Mouse (Mus musculus): ENCODE data around the gene Emc4. TPM values are rescaled to one million over a fixed set of nuclear protein-coding genes. Genes with fewer than 3 reads are reported as not detected.

Gene Emc4
- total and polyA plus RNA-seq, 2 experiments from 2014 or later: 123 to 246 TPM

- TF ChIP-seq CTCF (IDR thresholded peaks at IDR 0.05; ENCODE audit: low read depth): no peak
- no peaks in the 10 kb centered on the region for H3K27me3 ChIP-seq (ENCODE audit: insufficient read depth, low read length)
- peak overlapping the region; percentile 89 for H3K27ac ChIP-seq
- H3K9ac ChIP-seq (replicated peaks; ENCODE audit: low read length): peak overlapping the region; percentile 72
- DNase-seq (ENCODE audit: low spot score): no peak
- H3K9me3 ChIP-seq (ENCODE audit: low read length): no peaks in the 10 kb centered on the region
- H3K4me1 ChIP-seq (ENCODE audit: insufficient read depth, low read length): peaks cover 8% of the 10 kb centered on the region; the same call in 1 of the 2 replicates
- peak overlapping the region; percentile 88 for H3K4me2 ChIP-seq (ENCODE audit: low read depth, low read length)
- WGBS: 20% methylated on average over 15 of the region's 15 CpGs
- peak; percentile 43 for ATAC-seq
- H3K36me3 ChIP-seq (ENCODE audit: insufficient read depth, low read length): peaks cover 16% of the 10 kb centered on the region
- H3K4me3 ChIP-seq (ENCODE audit: low read length): peak overlapping the region; percentile 70
Measured at GRCm38 (mm10) chr2:112367222-112367621, 605 bp downstream of the Emc4 start.

GRCm38 (mm10) chr2:112360781-112361169, 7.1 kb downstream of the Emc4 start:
- no peaks in the 10 kb centered on the region for H3K9me3 ChIP-seq (ENCODE audit: low read length)

GRCm38 (mm10) chr2:112360012-112360780, 7.6 kb downstream of the Emc4 start:
- no peak for DNase-seq (ENCODE audit: low spot score)
- Histone ChIP-seq H3K9ac (replicated peaks; ENCODE audit: low read length) (no peak overlapping the region), H3K4me2 (ENCODE audit: low read depth, low read length) (no peak overlapping the region), H3K4me3 (ENCODE audit: low read length) (no peak overlapping the region), H3K36me3 (ENCODE audit: insufficient read depth, low read length) (peaks cover 54% of the 10 kb centered on the region), H3K9me3 (ENCODE audit: low read length) (no peaks in the 10 kb centered on the region), H3K4me1 (ENCODE audit: insufficient read depth, low read length) (no peaks in the 10 kb centered on the region), H3K27ac (no peak overlapping the region), H3K27me3 (ENCODE audit: insufficient read depth, low read length) (no peaks in the 10 kb centered on the region)
- ATAC-seq: no peak
- 91% methylated on average over 12 of the region's 12 CpGs for WGBS
- no peak for TF ChIP-seq CTCF (IDR thresholded peaks at IDR 0.05; ENCODE audit: low read depth)

More at GRCm38 (mm10) chr2:112360781-112361169, 7.1 kb downstream of the Emc4 start:
- H3K4me1 ChIP-seq (ENCODE audit: insufficient read depth, low read length): no peaks in the 10 kb centered on the region
- H3K36me3 ChIP-seq (ENCODE audit: insufficient read depth, low read length): peaks cover 54% of the 10 kb centered on the region
- DNase-seq (ENCODE audit: low spot score) (no peak), ATAC-seq (no peak)
- no peak overlapping the region for H3K27ac ChIP-seq
- no peak for TF ChIP-seq CTCF (IDR thresholded peaks at IDR 0.05; ENCODE audit: low read depth)
- no peak overlapping the region for H3K4me2 ChIP-seq (ENCODE audit: low read depth, low read length)
- no peak overlapping the region for H3K4me3 ChIP-seq (ENCODE audit: low read length)
- H3K27me3 ChIP-seq (ENCODE audit: insufficient read depth, low read length): no peaks in the 10 kb centered on the region
- no peak overlapping the region for H3K9ac ChIP-seq (replicated peaks; ENCODE audit: low read length)
- WGBS: 89% methylated on average over 2 of the region's 2 CpGs

- no peak for DNase-seq (ENCODE audit: low spot score)
- TF ChIP-seq CTCF (IDR thresholded peaks at IDR 0.05; ENCODE audit: low read depth): no peak
Measured at GRCm38 (mm10) chr2:112359611-112360010, 8.2 kb downstream of the Emc4 start.

GRCm38 (mm10) chr2:112353685-112354455, 14.0 kb downstream of the Emc4 start:
- H3K9ac ChIP-seq (replicated peaks; ENCODE audit: low read length): no peak overlapping the region
- H3K36me3 ChIP-seq (ENCODE audit: insufficient read depth, low read length): peaks cover 40% of the 10 kb centered on the region
- no peaks in the 10 kb centered on the region for H3K27me3 ChIP-seq (ENCODE audit: insufficient read depth, low read length)
- H3K4me2 ChIP-seq (ENCODE audit: low read depth, low read length): no peak overlapping the region
- H3K4me3 ChIP-seq (ENCODE audit: low read length): no peak overlapping the region
- 87% methylated on average over 7 of the region's 7 CpGs for WGBS
- H3K9me3 ChIP-seq (ENCODE audit: low read length): no peaks in the 10 kb centered on the region
- no peaks in the 10 kb centered on the region for H3K4me1 ChIP-seq (ENCODE audit: insufficient read depth, low read length)
- no peak for ATAC-seq
- DNase-seq (ENCODE audit: low spot score): no peak
- no peak for TF ChIP-seq CTCF (IDR thresholded peaks at IDR 0.05; ENCODE audit: low read depth)
- H3K27ac ChIP-seq: no peak overlapping the region

More at GRCm38 (mm10) chr2:112359611-112360010, 8.2 kb downstream of the Emc4 start:
- Histone ChIP-seq H3K4me3 (ENCODE audit: low read length) (no peak overlapping the region), H3K4me1 (ENCODE audit: insufficient read depth, low read length) (no peaks in the 10 kb centered on the region), H3K27ac (no peak overlapping the region), H3K36me3 (ENCODE audit: insufficient read depth, low read length) (peaks cover 59% of the 10 kb centered on the region), H3K9ac (replicated peaks; ENCODE audit: low read length) (no peak overlapping the region), H3K9me3 (ENCODE audit: low read length) (no peaks in the 10 kb centered on the region), H3K27me3 (ENCODE audit: insufficient read depth, low read length) (no peaks in the 10 kb centered on the region), H3K4me2 (ENCODE audit: low read depth, low read length) (no peak overlapping the region)
- WGBS: 72% methylated on average over 2 of the region's 2 CpGs
- no peak for ATAC-seq

GRCm38 (mm10) chr2:112348246-112348645, 19.6 kb downstream of the Emc4 start:
- peaks cover 38% of the 10 kb centered on the region for H3K36me3 ChIP-seq (ENCODE audit: insufficient read depth, low read length)
- TF ChIP-seq CTCF (IDR thresholded peaks at IDR 0.05; ENCODE audit: low read depth): no peak

More at GRCm38 (mm10) chr2:112348246-112348645, 19.6 kb downstream of the Emc4 start:
- no peak overlapping the region for H3K9ac ChIP-seq (replicated peaks; ENCODE audit: low read length)
- no peak overlapping the region for H3K4me2 ChIP-seq (ENCODE audit: low read depth, low read length)
- 93% methylated on average over 3 of the region's 3 CpGs for WGBS
- ATAC-seq (no peak), DNase-seq (ENCODE audit: low spot score) (no peak)
- no peaks in the 10 kb centered on the region for H3K27me3 ChIP-seq (ENCODE audit: insufficient read depth, low read length)
- H3K4me3 ChIP-seq (ENCODE audit: low read length): no peak overlapping the region
- no peaks in the 10 kb centered on the region for H3K9me3 ChIP-seq (ENCODE audit: low read length)
- no peak overlapping the region for H3K27ac ChIP-seq
- H3K4me1 ChIP-seq (ENCODE audit: insufficient read depth, low read length): no peaks in the 10 kb centered on the region

Data from hindbrain, postnatal 0 days (tissue).